Mouse (Mus musculus) heart, embryonic 14.5 days (tissue): ENCODE data around the gene Kank1. TPM values are rescaled to one million over a fixed set of nuclear protein-coding genes. Genes with fewer than 3 reads are reported as not detected.

Source experiments
- ATAC-seq: fragments of 200-750 bp; cut with Nextera tagmentation; 2 replicates; pipeline ENCODE4 v1.8.0; 2017; ENCODE audit warnings: low read depth, moderate TSS enrichment; ENCODE audit not compliant: insufficient number of reproducible peaks, insufficient read depth, low FRiP score
- H3K27ac ChIP-seq, 2 experiments: fragments of 200-500 bp in 1 of 2; fragments of 300-500 bp in 1 of 2; sonication (generic) in 1 of 2; replicated peaks in 1 of 2; 2 replicates each; pipeline ENCODE4 v1.5.1; 2012 to 2014; ENCODE audit warnings: low read depth in 2 of 2, low read length in 2 of 2, control low read depth in 1 of 2, mild to moderate bottlenecking in 1 of 2, mixed read lengths in 1 of 2; ENCODE audit not compliant: control insufficient read depth in 1 of 2, insufficient read depth in 1 of 2
- H3K27me3 ChIP-seq: fragments of 300-500 bp; sonication (generic); 2 replicates; pipeline ENCODE4 v1.6.1; 2014; ENCODE audit warnings: mild to moderate bottlenecking, low read length, control low read depth; ENCODE audit not compliant: control insufficient read depth, insufficient read depth
- H3K36me3 ChIP-seq: fragments of 300-500 bp; sonication (generic); 2 replicates; pipeline ENCODE4 v1.6.1; 2014; ENCODE audit warnings: mild to moderate bottlenecking, control low read depth, low read length, mixed read lengths; ENCODE audit not compliant: control insufficient read depth, insufficient read depth
- H3K4me1 ChIP-seq, 2 experiments: fragments of 200-500 bp in 1 of 2; fragments of 300-500 bp in 1 of 2; sonication (generic) in 1 of 2; 2 replicates each; pipeline ENCODE4 v1.6.1; 2012 to 2014; ENCODE audit warnings: low read length in 2 of 2, control low read depth in 1 of 2, mixed read lengths in 1 of 2; ENCODE audit not compliant: control insufficient read depth in 2 of 2, insufficient read depth in 2 of 2
- H3K4me2 ChIP-seq: fragments of 300-500 bp; sonication (generic); 2 replicates; pipeline ENCODE4 v1.6.1; 2014; ENCODE audit warnings: mild to moderate bottlenecking, low read length
- H3K4me3 ChIP-seq, 2 experiments: fragments of 200-500 bp in 1 of 2; fragments of 300-500 bp in 1 of 2; sonication (generic) in 1 of 2; 2 replicates each; pipeline ENCODE4 v1.5.1; 2012 to 2014; ENCODE audit warnings: low read length in 2 of 2, mild to moderate bottlenecking in 2 of 2, control low read depth in 1 of 2, low read depth in 1 of 2, moderate library complexity in 1 of 2; ENCODE audit not compliant: control insufficient read depth in 1 of 2, insufficient read depth in 1 of 2
- H3K9ac ChIP-seq: fragments of 300-500 bp; sonication (generic); 2 replicates; pipeline ENCODE4 v1.6.1; 2014; ENCODE audit warnings: mild to moderate bottlenecking, low read length
- H3K9me3 ChIP-seq: fragments of 300-500 bp; sonication (generic); 2 replicates; pipeline ENCODE4 v1.6.1; 2016; ENCODE audit warnings: low read length, control low read depth; ENCODE audit not compliant: control insufficient read depth
- WGBS: fragments of 180-500 bp; shearing (Covaris S2); extraction: QIAGEN DNeasy Blood & Tissue Kit; methylation state at CpG from one replicate; pipeline ENCODE4 v1.1.7; 2014; 5-methylcytosine and 5-hydroxymethylcytosine counted together
- polyA plus RNA-seq: library from polyadenylated mRNA; unstranded; fragments of >200 nt; fragmentation: Nextera tagmentation; extraction: Ambion mirVana; gene quantifications from 2 replicates; pipeline ENCODE4 v1.2.1, GENCODE M21; 2014

Kank1 gene
- polyA plus RNA-seq, 1 experiment from 2014 or later: 46.4 TPM

- 81% methylated on average over 7 of the region's 7 CpGs for WGBS
- Histone ChIP-seq H3K9me3 (no peaks in the 10 kb centered on the region), H3K9ac (no peak overlapping the region), H3K27ac (no peak overlapping the region), H3K27me3 (no peaks in the 10 kb centered on the region), H3K36me3 (peaks cover 87% of the 10 kb centered on the region), H3K4me3 (no peak overlapping the region), H3K4me2 (no peak overlapping the region), H3K4me1 (peaks cover 9 to 12% of the 10 kb centered on the region in 2 experiments)
- no peak for ATAC-seq
These were observed 195.1 kb downstream of the Kank1 start for GRCm38 (mm10) chr19:25431909-25432308.

- ATAC-seq: no peak
- Histone ChIP-seq H3K27me3 (no peaks in the 10 kb centered on the region), H3K4me1 (no peaks in the 10 kb centered on the region; a peak in 1 of 4 replicates), H3K4me3 (no peak overlapping the region), H3K27ac (no peak overlapping the region), H3K9ac (no peak overlapping the region), H3K36me3 (peaks cover 74% of the 10 kb centered on the region), H3K4me2 (no peak overlapping the region), H3K9me3 (no peaks in the 10 kb centered on the region)
- 79% methylated on average over 7 of the region's 7 CpGs for WGBS
These were observed 196.5 kb downstream of the Kank1 start for GRCm38 (mm10) chr19:25433169-25433690.

GRCm38 (mm10) chr19:25434345-25434744 lies 197.6 kb downstream of the Kank1 start:
- 86% methylated on average over 7 of the region's 7 CpGs for WGBS
- Histone ChIP-seq H3K4me1 (no peaks in the 10 kb centered on the region; a peak in 1 of 4 replicates), H3K27me3 (no peaks in the 10 kb centered on the region), H3K4me2 (no peak overlapping the region), H3K9me3 (no peaks in the 10 kb centered on the region), H3K27ac (peak overlapping the region in 1 of 2 experiments; percentile 12; a peak in 2 of 4 replicates), H3K36me3 (peaks cover 63% of the 10 kb centered on the region), H3K9ac (no peak overlapping the region), H3K4me3 (no peak overlapping the region)
- no peak for ATAC-seq

GRCm38 (mm10) chr19:25434795-25435194 lies 198.0 kb downstream of the Kank1 start:
- no peaks in the 10 kb centered on the region; a peak in 1 of 4 replicates for H3K4me1 ChIP-seq
- H3K9ac ChIP-seq: no peak overlapping the region
- H3K9me3 ChIP-seq: no peaks in the 10 kb centered on the region
- no peak overlapping the region for H3K4me2 ChIP-seq
- WGBS: 76% methylated on average over 6 of the region's 6 CpGs
- peak overlapping the region in 1 of 2 experiments; percentile 12; a peak in 2 of 4 replicates for H3K27ac ChIP-seq
- peaks cover 58% of the 10 kb centered on the region for H3K36me3 ChIP-seq
- H3K27me3 ChIP-seq: no peaks in the 10 kb centered on the region
- no peak for ATAC-seq
- H3K4me3 ChIP-seq: no peak overlapping the region

GRCm38 (mm10) chr19:25435412-25435811 lies 198.6 kb downstream of the Kank1 start:
- H3K4me2 ChIP-seq: no peak overlapping the region
- peaks cover 52% of the 10 kb centered on the region for H3K36me3 ChIP-seq
- 43% methylated on average over 5 of the region's 5 CpGs for WGBS
- H3K9me3 ChIP-seq: no peaks in the 10 kb centered on the region
- H3K4me1 ChIP-seq: no peaks in the 10 kb centered on the region; a peak in 1 of 4 replicates
- H3K9ac ChIP-seq: no peak overlapping the region
- no peak overlapping the region for H3K4me3 ChIP-seq
- peak overlapping the region; percentile 12 to 49; a peak in 1 of 4 replicates for H3K27ac ChIP-seq
- peak; percentile 78 for ATAC-seq
- H3K27me3 ChIP-seq: no peaks in the 10 kb centered on the region

GRCm38 (mm10) chr19:25436175-25436574 lies 199.4 kb downstream of the Kank1 start:
- H3K27ac ChIP-seq: peak overlapping the region in 1 of 2 experiments; percentile 2; a peak in 1 of 4 replicates

GRCm38 (mm10) chr19:25436789-25437650 lies 200.2 kb downstream of the Kank1 start:
- Histone ChIP-seq H3K4me3 (no peak overlapping the region), H3K9me3 (no peaks in the 10 kb centered on the region), H3K4me2 (no peak overlapping the region), H3K27me3 (no peaks in the 10 kb centered on the region), H3K4me1 (peaks cover 0 to under 1% of the 10 kb centered on the region in 2 experiments; a peak in 2 of 4 replicates), H3K9ac (no peak overlapping the region), H3K36me3 (peaks cover 36% of the 10 kb centered on the region), H3K27ac (peak overlapping the region in 1 of 2 experiments; percentile 2; a peak in 1 of 4 replicates)
- ATAC-seq: no peak
- WGBS: 83% methylated on average over 20 of the region's 20 CpGs

More at GRCm38 (mm10) chr19:25436175-25436574, 199.4 kb downstream of the Kank1 start:
- no peak overlapping the region for H3K9ac ChIP-seq
- H3K27me3 ChIP-seq: no peaks in the 10 kb centered on the region
- no peak overlapping the region for H3K4me2 ChIP-seq
- 67% methylated on average over 4 of the region's 4 CpGs for WGBS
- H3K4me1 ChIP-seq: no peaks in the 10 kb centered on the region; a peak in 1 of 4 replicates
- ATAC-seq: no peak
- H3K9me3 ChIP-seq: no peaks in the 10 kb centered on the region
- H3K4me3 ChIP-seq: no peak overlapping the region
- H3K36me3 ChIP-seq: peaks cover 45% of the 10 kb centered on the region
